Mouse (Mus musculus) myocyte (in vitro differentiated cells): ENCODE data around the gene Rps6kc1. TPM values are rescaled to one million over a fixed set of nuclear protein-coding genes. Genes with fewer than 3 reads are reported as not detected.

Experiments
- H3K27me3 ChIP-seq: one replicate; pipeline ENCODE4 v1.6.1; 2011; ENCODE audit not compliant: control insufficient read depth, insufficient read depth, insufficient read length
- H3K36me3 ChIP-seq: one replicate; pipeline ENCODE4 v1.6.1; 2011; ENCODE audit not compliant: control insufficient read depth, insufficient read depth
- H3K4me2 ChIP-seq: one replicate; pipeline ENCODE4 v1.6.1; 2011; ENCODE audit warnings: low read depth, control low read depth
- H3K4me3 ChIP-seq: one replicate; pipeline ENCODE4 v1.5.1; 2011; ENCODE audit warnings: mild to moderate bottlenecking, control low read depth, moderate library complexity
- H3K79me2 ChIP-seq: one replicate; pipeline ENCODE4 v1.6.1; 2011; ENCODE audit not compliant: control insufficient read depth, insufficient read depth
- H3ac ChIP-seq: one replicate; pipeline ENCODE4 v1.6.1; 2011; ENCODE audit not compliant: control insufficient read depth, insufficient read length
- CEBPB ChIP-seq: IDR thresholded peaks from 2 replicates; pipeline ENCODE4 v1.6.1; 2011; ENCODE audit warnings: mild to moderate bottlenecking, moderate library complexity; ENCODE audit not compliant: poor library complexity, insufficient read depth, severe bottlenecking
- E2F4 ChIP-seq: IDR thresholded peaks from one replicate; pipeline ENCODE4 v1.6.1; 2011; ENCODE audit warnings: mild to moderate bottlenecking, control low read depth, moderate library complexity; ENCODE audit not compliant: insufficient read depth
- MAX ChIP-seq: IDR thresholded peaks from one replicate; pipeline ENCODE4 v1.6.1; 2011; ENCODE audit warnings: low read depth, mild to moderate bottlenecking, control low read depth
- MYOD1 ChIP-seq, 3 experiments: IDR thresholded peaks; one replicate each; pipeline ENCODE4 v1.6.1; 2011; ENCODE audit warnings: control low read depth in 2 of 3, low read depth in 2 of 3, mild to moderate bottlenecking in 2 of 3, moderate library complexity in 1 of 3; ENCODE audit not compliant: insufficient read length in 2 of 3, control insufficient read depth in 1 of 3
- MYOG ChIP-seq, 3 experiments: IDR thresholded peaks; one replicate each; pipeline ENCODE4 v1.6.1; 2011; ENCODE audit warnings: control low read depth in 2 of 3, low read depth in 2 of 3, mild to moderate bottlenecking in 2 of 3; ENCODE audit not compliant: insufficient read length in 2 of 3, control insufficient read depth in 1 of 3, insufficient read depth in 1 of 3
- POLR2A ChIP-seq: IDR thresholded peaks from one replicate; pipeline ENCODE4 v1.6.1; 2011; ENCODE audit warnings: low read depth, mild to moderate bottlenecking, control low read depth, moderate library complexity; ENCODE audit not compliant: insufficient read length
- POLR2AphosphoS2 ChIP-seq: IDR thresholded peaks from one replicate; pipeline ENCODE4 v1.6.1; 2011; ENCODE audit warnings: low read depth, control low read depth; ENCODE audit not compliant: insufficient read length
- REST ChIP-seq: IDR thresholded peaks from one replicate; pipeline ENCODE4 v1.6.1; 2011; ENCODE audit warnings: mild to moderate bottlenecking, control low read depth, moderate library complexity; ENCODE audit not compliant: insufficient read depth, insufficient read length
- SRF ChIP-seq: IDR thresholded peaks from one replicate; pipeline ENCODE4 v1.6.1; 2011; ENCODE audit warnings: low read depth; ENCODE audit not compliant: control insufficient read depth, insufficient read length
- TCF12 ChIP-seq: IDR thresholded peaks from one replicate; pipeline ENCODE4 v1.6.1; 2011; ENCODE audit warnings: mild to moderate bottlenecking, control low read depth; ENCODE audit not compliant: poor library complexity, insufficient read depth, severe bottlenecking
- TCF3 ChIP-seq: IDR thresholded peaks from one replicate; pipeline ENCODE4 v1.6.1; 2011; ENCODE audit warnings: low read depth, control low read depth; ENCODE audit not compliant: insufficient read length
- USF1 ChIP-seq: IDR thresholded peaks from one replicate; pipeline ENCODE4 v1.6.1; 2011; ENCODE audit warnings: low read depth, mild to moderate bottlenecking, control low read depth, moderate library complexity
- polyA plus RNA-seq: library from polyadenylated mRNA; unstranded; fragments of >200 nt; fragmentation: generic; extraction: Trizol; gene quantifications from one replicate; pipeline ENCODE4 v1.2.1, GENCODE M21; 2012; ENCODE audit warnings: missing spikeins

Gene Rps6kc1
- polyA plus RNA-seq, 1 experiment, result 18.9 TPM

DNA sequence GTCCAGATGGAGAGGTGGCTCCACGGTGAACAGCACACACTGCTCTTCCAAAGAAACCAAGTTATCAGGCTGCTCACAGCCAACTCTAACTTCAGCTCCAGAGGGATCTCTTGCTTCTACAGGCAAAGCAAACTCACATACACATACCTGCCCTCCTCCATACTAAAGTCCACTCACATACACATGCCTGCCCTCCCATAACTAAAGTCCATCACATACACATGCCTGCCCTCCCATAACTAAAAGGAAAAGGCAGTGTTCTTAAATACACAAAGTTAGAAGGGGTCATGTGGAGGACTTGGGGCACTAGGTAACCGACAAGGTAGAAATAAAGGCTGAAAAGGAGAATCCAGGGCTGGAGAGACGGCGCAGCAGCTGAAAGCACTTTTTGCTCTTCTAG, 41.6 kb downstream of the Rps6kc1 start:
- peaks cover 11% of the 10 kb centered on the region for H3K36me3 ChIP-seq
- TF ChIP-seq POLR2AphosphoS2 (no peak), E2F4 (no peak)
- no peaks in the 10 kb centered on the region for H3K27me3 ChIP-seq
- H3K4me2 ChIP-seq, result no peak overlapping the region
- H3K4me3 ChIP-seq, result no peak overlapping the region
- no peak overlapping the region for H3ac ChIP-seq
- no peaks in the 10 kb centered on the region for H3K79me2 ChIP-seq

DNA sequence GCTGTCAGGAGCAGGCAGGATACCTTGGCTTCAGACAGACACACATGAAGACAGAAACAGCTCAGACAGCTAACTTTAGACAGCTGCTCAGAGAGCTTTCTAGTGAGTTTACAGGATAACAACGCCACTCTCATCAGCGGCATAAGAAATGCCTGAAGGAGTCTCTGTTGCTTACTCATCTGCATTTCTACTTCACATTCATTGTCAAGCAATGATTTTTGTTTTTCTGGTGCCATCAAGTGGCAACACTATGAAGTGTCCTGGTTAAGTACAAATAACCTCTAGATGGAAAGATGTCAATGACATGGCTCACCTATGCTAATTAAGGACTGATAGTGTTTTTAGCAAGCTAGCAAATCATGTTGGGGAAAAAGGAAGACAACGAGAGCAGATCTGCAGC, 42.8 kb downstream of the Rps6kc1 start:
- Histone ChIP-seq H3K27me3 (no peaks in the 10 kb centered on the region), H3K4me2 (no peak overlapping the region), H3K36me3 (peaks cover 11% of the 10 kb centered on the region), H3K79me2 (no peaks in the 10 kb centered on the region), H3ac (no peak overlapping the region), H3K4me3 (no peak overlapping the region)
- TF ChIP-seq CEBPB (no peak), MYOG (IDR thresholded peaks at IDR 0.05; ENCODE audit: control insufficient read depth in 1 of 3, insufficient read depth in 1 of 3, insufficient read length in 2 of 3, low read depth in 2 of 3) (no peak)

- no peak overlapping the region for H3K4me2 ChIP-seq
- H3ac ChIP-seq, result no peak overlapping the region
- TF ChIP-seq TCF12, result no peak
- no peak for TF ChIP-seq SRF
- TF ChIP-seq MYOD1 (IDR thresholded peaks at IDR 0.05; ENCODE audit: control insufficient read depth in 1 of 3, insufficient read length in 2 of 3, low read depth in 2 of 3), result no peak
- no peak for TF ChIP-seq CEBPB
- TF ChIP-seq TCF3, result no peak
- no peak for TF ChIP-seq E2F4
- no peak for TF ChIP-seq REST
- TF ChIP-seq POLR2AphosphoS2, result no peak
- no peak for TF ChIP-seq POLR2A
- TF ChIP-seq MYOG (IDR thresholded peaks at IDR 0.05; ENCODE audit: control insufficient read depth in 1 of 3, insufficient read depth in 1 of 3, insufficient read length in 2 of 3, low read depth in 2 of 3), result no peak
- no peak for TF ChIP-seq USF1
- TF ChIP-seq MAX, result no peak
- H3K79me2 ChIP-seq, result no peaks in the 10 kb centered on the region
- no peaks in the 10 kb centered on the region for H3K27me3 ChIP-seq
- H3K36me3 ChIP-seq, result no peaks in the 10 kb centered on the region
- no peak overlapping the region for H3K4me3 ChIP-seq
Measured at GRCm38 (mm10) chr1:190861626-190862025, 49.9 kb downstream of the Rps6kc1 start.

- Histone ChIP-seq H3K79me2 (no peaks in the 10 kb centered on the region), H3K36me3 (no peaks in the 10 kb centered on the region), H3ac (no peak overlapping the region), H3K4me3 (no peak overlapping the region), H3K27me3 (no peaks in the 10 kb centered on the region), H3K4me2 (no peak overlapping the region)
- TF ChIP-seq MYOD1 (IDR thresholded peaks at IDR 0.05; ENCODE audit: control insufficient read depth in 1 of 3, insufficient read length in 2 of 3, low read depth in 2 of 3) (no peak), MAX (no peak), CEBPB (no peak), POLR2AphosphoS2 (no peak), MYOG (IDR thresholded peaks at IDR 0.05; ENCODE audit: control insufficient read depth in 1 of 3, insufficient read depth in 1 of 3, insufficient read length in 2 of 3, low read depth in 2 of 3) (no peak), TCF12 (no peak), TCF3 (no peak), E2F4 (no peak), SRF (no peak), POLR2A (no peak), REST (no peak), USF1 (no peak)
Measured at GRCm38 (mm10) chr1:190854465-190854864, 57.1 kb downstream of the Rps6kc1 start.

DNA sequence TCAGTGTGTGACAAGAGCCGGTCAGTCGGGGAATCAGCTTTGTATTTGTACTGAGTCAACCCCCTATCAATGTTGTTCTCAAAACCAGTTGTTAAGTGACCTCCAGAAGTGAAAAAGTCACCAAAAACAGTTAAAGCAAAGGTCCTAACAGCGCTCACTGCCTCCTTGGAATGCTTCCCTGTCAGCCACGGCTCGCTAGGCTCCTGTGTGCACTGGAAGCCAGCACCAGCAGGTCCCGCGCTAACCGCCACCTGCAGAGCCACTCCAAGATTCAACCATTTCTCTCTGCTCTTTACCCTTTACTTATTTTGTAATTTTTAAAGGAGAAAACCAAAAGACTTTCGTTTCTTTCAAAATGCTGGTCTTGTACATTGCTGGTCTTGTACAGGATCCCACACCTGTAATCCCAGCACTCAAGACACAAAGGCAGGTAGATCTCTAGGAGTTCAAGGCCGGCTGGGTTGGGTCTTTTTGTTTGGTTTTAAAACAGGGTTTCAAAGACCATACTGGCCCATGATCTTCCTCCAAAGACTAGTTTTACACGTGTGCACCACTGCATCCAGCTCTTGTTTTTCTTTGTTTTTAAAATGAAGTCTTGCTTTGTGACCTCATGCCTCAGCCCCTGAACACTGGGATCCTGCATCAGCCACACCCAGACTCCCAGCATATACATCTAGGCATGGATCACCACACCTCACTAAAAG, 62.3 kb downstream of the Rps6kc1 start:
- TF ChIP-seq TCF3 (no peak), E2F4 (no peak), MAX (no peak), REST (no peak), POLR2AphosphoS2 (no peak), TCF12 (no peak), MYOG (IDR thresholded peaks at IDR 0.05; ENCODE audit: control insufficient read depth in 1 of 3, insufficient read depth in 1 of 3, insufficient read length in 2 of 3, low read depth in 2 of 3) (no peak), MYOD1 (IDR thresholded peaks at IDR 0.05; ENCODE audit: control insufficient read depth in 1 of 3, insufficient read length in 2 of 3, low read depth in 2 of 3) (no peak), USF1 (no peak), SRF (no peak), POLR2A (no peak), CEBPB (no peak)
- Histone ChIP-seq H3K4me2 (no peak overlapping the region), H3K36me3 (peaks cover 5% of the 10 kb centered on the region), H3K79me2 (no peaks in the 10 kb centered on the region), H3K4me3 (no peak overlapping the region), H3ac (no peak overlapping the region), H3K27me3 (no peaks in the 10 kb centered on the region)
